In the genomic region with DNA sequence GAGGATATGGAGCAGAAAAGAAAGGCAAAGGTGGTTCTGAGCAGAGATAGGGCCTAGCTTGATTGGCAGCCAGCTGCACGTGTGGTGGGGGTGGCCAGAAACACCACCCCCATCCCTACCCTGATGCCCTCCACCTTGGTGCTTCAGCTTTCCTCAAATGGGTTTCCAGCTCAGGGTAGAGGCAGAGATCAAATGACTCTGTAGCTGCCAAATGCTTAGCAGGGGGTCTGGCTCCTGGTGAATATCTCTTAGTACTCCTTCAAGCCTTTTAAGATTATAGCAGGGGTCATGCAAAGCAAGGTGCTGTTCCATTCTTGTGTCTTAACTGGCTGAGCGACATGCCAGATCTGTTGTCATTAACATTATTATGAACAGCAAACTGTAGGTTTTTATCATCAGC, we compare ENCODE assay signal across 8 mouse cellular contexts.
"Had no signal": no experiment of that assay in that cellular context is flagged by ENCODE, and none has a peak within 500 bp of the region (broad histone marks: within the 10 kb centered on the region; RNA-seq: fewer than 3 reads in every experiment).

No protein-coding gene starts in this region.

- H3K36me3 ChIP-seq: kidney, embryonic 15.5 days; liver, embryonic 13.5 days; neural tube, embryonic 12.5 days had no signal

- H3K4me1 ChIP-seq: kidney, embryonic 15.5 days; liver, embryonic 13.5 days; neural tube, embryonic 12.5 days had no signal

- H3K9ac ChIP-seq: kidney, embryonic 15.5 days; liver, embryonic 13.5 days; neural tube, embryonic 12.5 days had no signal

- H3K4me3 ChIP-seq: kidney, embryonic 15.5 days; liver, embryonic 13.5 days; neural tube, embryonic 12.5 days had no signal

- H3K27ac ChIP-seq: kidney, embryonic 15.5 days; liver, embryonic 13.5 days; neural tube, embryonic 12.5 days had no signal

- DNase-seq: liver, embryonic 13.5 days; lung, adult 2 months; lung, postnatal 14 days; thymus, adult 18-20 months; thymus, postnatal 36 days had no signal

- H3K4me2 ChIP-seq: kidney, embryonic 15.5 days; liver, embryonic 13.5 days; midbrain, embryonic 11.5 days; neural tube, embryonic 12.5 days had no signal

- H3K27me3 ChIP-seq: kidney, embryonic 15.5 days; liver, embryonic 13.5 days; neural tube, embryonic 12.5 days had no signal

- H3K9me3 ChIP-seq: kidney, embryonic 15.5 days; liver, embryonic 13.5 days; neural tube, embryonic 12.5 days had no signal
